In the genomic region with DNA sequence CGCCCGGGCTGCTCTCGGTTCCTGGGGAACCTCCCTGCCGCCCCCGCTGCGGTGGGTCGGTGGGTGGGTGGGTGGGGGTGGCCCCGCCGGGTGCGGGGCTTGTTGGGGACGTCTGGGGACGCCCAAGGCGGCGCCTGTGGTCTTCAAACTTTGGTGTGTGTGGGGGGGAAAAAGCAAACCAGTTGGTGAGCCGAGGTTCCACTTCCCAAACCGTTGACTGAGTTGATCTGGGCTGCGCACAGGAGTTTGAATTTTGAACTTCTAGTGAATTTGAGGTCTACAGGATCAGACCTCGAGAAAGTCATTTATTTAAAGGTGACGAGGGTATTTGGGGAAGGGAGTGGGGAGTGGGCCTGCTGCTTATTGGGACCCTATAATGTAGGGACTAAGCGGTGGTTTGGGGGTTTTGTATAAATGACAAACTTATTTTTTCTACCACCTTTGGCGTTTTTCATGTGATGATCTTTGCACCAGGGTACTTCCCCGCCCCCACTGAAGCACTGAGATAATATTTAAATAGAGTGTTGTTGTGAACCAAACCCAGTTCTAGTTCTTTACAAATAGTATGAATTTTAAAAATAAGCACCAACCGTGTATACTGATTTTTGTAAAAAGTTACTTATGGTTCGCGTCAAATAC, we compare ENCODE assay signal across 8 mouse cellular contexts. TPM values are rescaled to one million over a fixed set of nuclear protein-coding genes. Genes with fewer than 3 reads are reported as not detected.
DNase-seq lines count a peak whose midpoint lies in the region; ATAC-seq and TF ChIP-seq lines count a peak whose summit lies in the region.

No protein-coding gene starts in this region.

- intact Hi-C loops in heart, postnatal 36 days (cut with DNase I) = no loop called here

- H3K27me3 ChIP-seq in heart, embryonic 11.5 days (ENCODE audit: control insufficient read depth, insufficient read depth, low read length) = no peaks in the 10 kb centered on the region
- no peaks in the 10 kb centered on the region for H3K27me3 ChIP-seq in ES-Bruce4 (ENCODE audit: control insufficient read depth, insufficient read depth, low read length, poor library complexity, severe bottlenecking)
- H3K27me3 ChIP-seq in hindbrain, embryonic 11.5 days (ENCODE audit: control insufficient read depth, insufficient read depth, low read length) = no peaks in the 10 kb centered on the region

- H3K9me3 ChIP-seq in heart, embryonic 11.5 days (replicated peaks; ENCODE audit: control insufficient read depth, low read length) = no peaks in the 10 kb centered on the region
- peaks cover 6% of the 10 kb centered on the region for H3K9me3 ChIP-seq in ES-Bruce4 (replicated peaks; ENCODE audit: control insufficient read depth, insufficient read depth, low read length, poor library complexity, severe bottlenecking)
- no peaks in the 10 kb centered on the region for H3K9me3 ChIP-seq in hindbrain, embryonic 11.5 days (ENCODE audit: control insufficient read depth, low read length)

- H3K36me3 ChIP-seq in heart, embryonic 11.5 days (ENCODE audit: control insufficient read depth, insufficient read depth, low read length) = no peaks in the 10 kb centered on the region
- no peaks in the 10 kb centered on the region for H3K36me3 ChIP-seq in ES-Bruce4 (ENCODE audit: control insufficient read depth, insufficient read depth, low read length, poor library complexity, severe bottlenecking)
- H3K36me3 ChIP-seq in hindbrain, embryonic 11.5 days (ENCODE audit: control insufficient read depth, insufficient read depth, low read length) = no peaks in the 10 kb centered on the region

- H3K4me3 ChIP-seq in heart, embryonic 11.5 days (ENCODE audit: low read depth, low read length) = peak overlapping the region; percentile 87
- peak overlapping the region; percentile 99 for H3K4me3 ChIP-seq in ES-Bruce4 (ENCODE audit: low read depth, low read length)
- peak overlapping the region; percentile 87 for H3K4me3 ChIP-seq in hindbrain, embryonic 11.5 days (ENCODE audit: low read depth, low read length)

- TF ChIP-seq POLR2A in ES-Bruce4 (IDR thresholded peaks at IDR 0.05; ENCODE audit: insufficient read depth, low read length) = no peak

- H3K9ac ChIP-seq in heart, embryonic 11.5 days (ENCODE audit: low read depth, low read length) = peak overlapping the region; percentile 85
- H3K9ac ChIP-seq in ES-Bruce4 (ENCODE audit: low read depth, poor library complexity, severe bottlenecking) = peak overlapping the region; percentile 88
- peak overlapping the region; percentile 81 for H3K9ac ChIP-seq in hindbrain, embryonic 11.5 days (ENCODE audit: low read depth, low read length)

- H3K4me2 ChIP-seq in heart, embryonic 11.5 days = peak overlapping the region; percentile 91
- peak overlapping the region; percentile 83 for H3K4me2 ChIP-seq in hindbrain, embryonic 11.5 days (replicated peaks; ENCODE audit: low read depth, low read length)

- H3K27ac ChIP-seq in heart, embryonic 11.5 days (ENCODE audit: low read depth, low read length) = peak overlapping the region; percentile 94
- H3K27ac ChIP-seq in ES-Bruce4 (ENCODE audit: insufficient read depth, low read length) = 0 out of 2 replicates have a peak overlapping the region, but pooled peaks have one; percentile 33
- peak overlapping the region; percentile 62; the same call in 1 of the 2 replicates for H3K27ac ChIP-seq in hindbrain, embryonic 11.5 days (ENCODE audit: low read depth, low read length)

- 13% methylated on average over 25 of the region's 25 CpGs for WGBS in heart, embryonic 11.5 days (ENCODE audit: insufficient replicate concordance)
- WGBS in hindbrain, embryonic 11.5 days = 17% methylated on average over 25 of the region's 25 CpGs

- peaks cover 7% of the 10 kb centered on the region; the same call in 1 of the 2 replicates for H3K4me1 ChIP-seq in heart, embryonic 11.5 days (ENCODE audit: control insufficient read depth, insufficient read depth, low read length)
- peaks cover 3% of the 10 kb centered on the region for H3K4me1 ChIP-seq in ES-Bruce4 (ENCODE audit: control insufficient read depth, insufficient read depth, low read length)
- H3K4me1 ChIP-seq in hindbrain, embryonic 11.5 days (replicated peaks; ENCODE audit: control insufficient read depth, insufficient read depth, low read length) = no peaks in the 10 kb centered on the region

- peak; percentile 11; the same call in 1 of the 2 replicates for ATAC-seq in heart, embryonic 11.5 days (replicated peaks; ENCODE audit: insufficient number of reproducible peaks, low FRiP score, low TSS enrichment)
- ATAC-seq in hindbrain, embryonic 11.5 days (ENCODE audit: low FRiP score) = peak; percentile 18
- 0 out of 2 replicates have a peak, but pooled peaks have one; percentile 0 for ATAC-seq in megakaryocyte progenitor cell, adult 5-6 weeks (replicated peaks; ENCODE audit: poor library complexity)
- no peak for ATAC-seq in monocyte, adult 5-6 weeks (replicated peaks; ENCODE audit: insufficient number of reproducible peaks, low FRiP score, low TSS enrichment, poor library complexity, severe bottlenecking)

- TF ChIP-seq EP300 in ES-Bruce4 (IDR thresholded peaks at IDR 0.05; ENCODE audit: insufficient read depth, low read depth, low read length) = no peak

- no peak for TF ChIP-seq CTCF in ES-Bruce4 (IDR thresholded peaks at IDR 0.05; ENCODE audit: low read depth, low read length)

- no peak for DNase-seq in heart, postnatal 36 days
- DNase-seq in hindbrain, embryonic 11.5 days (ENCODE audit: low spot score) = no peak
- no peak for DNase-seq in ovary, postnatal 10 days (ENCODE audit: low spot score)
- DNase-seq in layer of hippocampus, adult 9-10 months (ENCODE audit: low spot score) = no peak

RNA-seq across cellular contexts. Expression of gene Ap3b1, which starts 0.6 kb away (rescaled TPM):
- 35.1 and 42.1 TPM in 2 replicates for polyA plus RNA-seq in heart, embryonic 11.5 days (2014; fragmentation: Nextera tagmentation; extraction: Ambion mirVana)
- 10 to 100 TPM; 24.7 to 29.0 TPM for total RNA-seq in heart, postnatal 36 days (2021)
- 79.3 and 83.0 TPM in 2 replicates for polyA plus RNA-seq in ES-Bruce4 (2011; ENCODE audit: insufficient read depth, insufficient read length, low read depth, missing spikeins)
- polyA plus RNA-seq in hindbrain, embryonic 11.5 days (2014; fragmentation: Nextera tagmentation; extraction: Ambion mirVana) = 38.9 and 40.9 TPM in 2 replicates
- 50.4 and 53.4 TPM in 2 replicates for total RNA-seq in megakaryocyte progenitor cell, adult 5-6 weeks (2015)
- 81.8 and 105 TPM in 2 replicates for total RNA-seq in megakaryocyte progenitor cell, adult 5-6 weeks (2017)
- total RNA-seq in monocyte, adult 5-6 weeks (2017) = 89.3 to 127 TPM (median 95.5 TPM) in 3 replicates

Comparison
In these comparisons a context has a peak if more than half of its experiments do, and no peak if none do; other contexts are left out.
1. H3K27ac ChIP-seq: peak in every context shown above with its lines; median percentile 94 in heart, embryonic 11.5 days; 62 in hindbrain, embryonic 11.5 days; 33 in ES-Bruce4.